Mouse (Mus musculus): ENCODE measurements around the gene Cdyl2.

GRCm38 (mm10) chr8:116618797-116619196 lies 114.0 kb downstream of the Cdyl2 start:
- TF ChIP-seq CTCF (IDR thresholded peaks at IDR 0.05; ENCODE audit: extremely low read depth, insufficient read depth, insufficient read length, insufficient replicate concordance) (no peak), POLR2A (IDR thresholded peaks at IDR 0.05; ENCODE audit: low read depth, low read length) (no peak)
